Comparison of ENCODE assay signal across 12 mouse cellular contexts in the genomic region with DNA sequence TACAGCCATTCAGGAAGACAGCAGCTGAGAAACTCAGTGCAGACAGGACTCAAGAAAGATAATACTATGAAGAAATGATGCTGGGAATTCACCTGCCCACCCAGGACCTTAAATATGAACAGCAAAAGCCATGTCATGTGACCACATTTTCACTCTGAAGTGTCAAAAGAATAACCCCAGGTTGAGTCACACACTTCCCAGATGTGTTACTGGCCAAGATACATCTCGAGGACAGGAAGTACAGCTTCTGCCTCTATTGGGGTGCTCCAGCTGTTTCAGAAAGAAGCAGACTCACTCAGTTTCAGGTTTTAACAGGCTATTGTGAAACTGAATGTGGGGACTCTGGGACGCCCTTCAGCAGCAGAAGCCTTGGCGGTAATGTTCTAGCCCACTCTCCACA. TPM values are rescaled to one million over a fixed set of nuclear protein-coding genes. Genes with fewer than 3 reads are reported as not detected.
DNase-seq lines count a peak whose midpoint lies in the region; ATAC-seq and TF ChIP-seq lines count a peak whose summit lies in the region.
"Had no signal": no experiment of that assay in that cellular context is flagged by ENCODE, and none has a peak within 500 bp of the region (broad histone marks: within the 10 kb centered on the region; RNA-seq: fewer than 3 reads in every experiment).

No protein-coding gene starts in this region.

- peaks cover 11% of the 10 kb centered on the region; the same call in 1 of the 2 replicates for H3K79me2 ChIP-seq in liver, adult 2 months (ENCODE audit: control insufficient read depth, insufficient read depth, low read length)
- no peaks in the 10 kb centered on the region for H3K79me2 ChIP-seq in myocyte (ENCODE audit: control insufficient read depth, insufficient read depth)

- H3K27ac ChIP-seq in forebrain, embryonic 12.5 days = peak overlapping the region; percentile 64; the same call in 1 of the 2 replicates
- H3K27ac ChIP-seq in forebrain, postnatal 0 days (ENCODE audit: low read depth, low read length) = no peak overlapping the region
- no peak overlapping the region for H3K27ac ChIP-seq in liver, adult 2 months (replicated peaks; ENCODE audit: insufficient read depth, low read depth, low read length)
- H3K27ac ChIP-seq in bone marrow macrophage, adult 2 months (ENCODE audit: insufficient read depth, low read depth, low read length) = peak overlapping the region; percentile 77
- H3K27ac ChIP-seq: embryonic facial prominence, embryonic 13.5 days had no signal

- DNase-seq in forebrain, postnatal 0 days = no peak
- DNase-seq in liver, adult 2 months (ENCODE audit: extremely low read depth, low read depth, low spot score) = peak; percentile 29
- DNase-seq in liver = no peak
- no peak for DNase-seq in testis, postnatal 10 days (ENCODE audit: low spot score)
- no peak for DNase-seq in embryo, embryonic 10.5 days (ENCODE audit: low spot score)
- DNase-seq: B cell, adult 2 months; gastrocnemius, postnatal 36 days; lung, postnatal 36 days had no signal

- no peak for TF ChIP-seq CTCF in forebrain, postnatal 0 days (IDR thresholded peaks at IDR 0.05; ENCODE audit: low read depth)
- no peak for TF ChIP-seq CTCF in liver, adult 2 months (IDR thresholded peaks at IDR 0.05; ENCODE audit: low read depth, low read length)
- TF ChIP-seq CTCF in bone marrow macrophage, adult 2 months (IDR thresholded peaks at IDR 0.05; ENCODE audit: low read depth, low read length) = no peak

- TF ChIP-seq POLR2A in liver, adult 2 months (IDR thresholded peaks at IDR 0.05; ENCODE audit: extremely low read depth, insufficient read depth, low read length) = no peak
- no peak for TF ChIP-seq POLR2A in bone marrow macrophage, adult 2 months (IDR thresholded peaks at IDR 0.05; ENCODE audit: borderline replicate concordance, low read depth, low read length)
- TF ChIP-seq POLR2A in myocyte (IDR thresholded peaks at IDR 0.05; ENCODE audit: insufficient read length, low read depth) = no peak

- WGBS in forebrain, embryonic 12.5 days = 42% methylated on average over 3 of the region's 3 CpGs
- 40% methylated on average over 3 of the region's 3 CpGs for WGBS in forebrain, postnatal 0 days
- 63% methylated on average over 3 of the region's 3 CpGs for WGBS in liver, adult 2 months

- peaks cover 37% of the 10 kb centered on the region for H3K4me1 ChIP-seq in forebrain, embryonic 12.5 days
- no peaks in the 10 kb centered on the region for H3K4me1 ChIP-seq in forebrain, postnatal 0 days (ENCODE audit: insufficient read depth)
- peaks cover 9% of the 10 kb centered on the region for H3K4me1 ChIP-seq in liver, adult 2 months (ENCODE audit: control insufficient read depth, insufficient read depth, low read length)
- peaks cover 58% of the 10 kb centered on the region for H3K4me1 ChIP-seq in bone marrow macrophage, adult 2 months (ENCODE audit: control insufficient read depth, insufficient read depth, low read length)

- no peaks in the 10 kb centered on the region for H3K9me3 ChIP-seq in forebrain, embryonic 12.5 days
- no peaks in the 10 kb centered on the region for H3K9me3 ChIP-seq in forebrain, postnatal 0 days (ENCODE audit: low read length)
- H3K9me3 ChIP-seq: embryonic facial prominence, embryonic 13.5 days had no signal

- H3ac ChIP-seq in myocyte (ENCODE audit: control insufficient read depth, insufficient read length) = no peak overlapping the region

- H3K36me3 ChIP-seq in forebrain, embryonic 12.5 days (replicated peaks) = no peaks in the 10 kb centered on the region
- H3K36me3 ChIP-seq in forebrain, postnatal 0 days (ENCODE audit: insufficient read depth) = peaks cover 8% of the 10 kb centered on the region; the same call in 1 of the 2 replicates
- peaks cover 6% of the 10 kb centered on the region; the same call in 1 of the 2 replicates for H3K36me3 ChIP-seq in liver, adult 2 months (ENCODE audit: control insufficient read depth, insufficient read depth, low read length)
- H3K36me3 ChIP-seq in myocyte (ENCODE audit: control insufficient read depth, insufficient read depth) = no peaks in the 10 kb centered on the region

- no peak overlapping the region for H3K4me3 ChIP-seq in forebrain, embryonic 12.5 days (replicated peaks)
- H3K4me3 ChIP-seq in forebrain, postnatal 0 days (ENCODE audit: low read depth, low read length) = no peak overlapping the region
- H3K4me3 ChIP-seq in liver, adult 2 months (ENCODE audit: insufficient read depth, low read depth, low read length) = no peak overlapping the region
- H3K4me3 ChIP-seq in bone marrow macrophage, adult 2 months (ENCODE audit: insufficient read depth, low read length) = peak overlapping the region; percentile 4; the same call in 1 of the 2 replicates
- no peak overlapping the region for H3K4me3 ChIP-seq in myocyte
- H3K4me3 ChIP-seq: embryonic facial prominence, embryonic 13.5 days had no signal

- H3K9ac ChIP-seq in forebrain, embryonic 12.5 days = no peak overlapping the region
- no peak overlapping the region for H3K9ac ChIP-seq in forebrain, postnatal 0 days
- no peak overlapping the region for H3K9ac ChIP-seq in liver, adult 2 months (ENCODE audit: low read depth, low read length)
- H3K9ac ChIP-seq: embryonic facial prominence, embryonic 13.5 days had no signal

- H3K27me3 ChIP-seq in forebrain, embryonic 12.5 days = no peaks in the 10 kb centered on the region
- no peaks in the 10 kb centered on the region for H3K27me3 ChIP-seq in forebrain, postnatal 0 days (ENCODE audit: insufficient read depth, low read length)
- H3K27me3 ChIP-seq in liver, adult 2 months (ENCODE audit: control insufficient read depth, insufficient read depth, low read length) = no peaks in the 10 kb centered on the region
- H3K27me3 ChIP-seq in myocyte (ENCODE audit: control insufficient read depth, insufficient read depth, insufficient read length) = no peaks in the 10 kb centered on the region
- H3K27me3 ChIP-seq: embryonic facial prominence, embryonic 13.5 days had no signal

- no peak for ATAC-seq in forebrain, embryonic 12.5 days (ENCODE audit: low FRiP score)
- no peak for ATAC-seq in forebrain, postnatal 0 days

- no peak overlapping the region for H3K4me2 ChIP-seq in forebrain, embryonic 12.5 days
- no peak overlapping the region for H3K4me2 ChIP-seq in forebrain, postnatal 0 days (ENCODE audit: low read depth)
- H3K4me2 ChIP-seq in myocyte (ENCODE audit: low read depth) = peak overlapping the region; percentile 61
- H3K4me2 ChIP-seq: embryonic facial prominence, embryonic 13.5 days had no signal

TF ChIP-seq in myocyte, 11 proteins besides CTCF, POLR2A, EP300 and RAD21:
- TF ChIP-seq USF1 (IDR thresholded peaks at IDR 0.05; ENCODE audit: low read depth) (peak; percentile 70), MAX (IDR thresholded peaks at IDR 0.05; ENCODE audit: low read depth) (no peak), MYOD1 (IDR thresholded peaks at IDR 0.05; ENCODE audit: control insufficient read depth in 1 of 3, insufficient read length in 2 of 3, low read depth in 2 of 3) (no peak)

RNA-seq across cellular contexts. Expression of a gene that starts 26.0 kb away (rescaled TPM):
- 0.36 and 0.74 TPM in 2 replicates for polyA plus RNA-seq in forebrain, embryonic 12.5 days (2016; fragmentation: Nextera tagmentation; extraction: Ambion mirVana)
- total RNA-seq in forebrain, postnatal 0 days (2014; rRNA removed) = 0.95 and 1.2 TPM in 2 replicates
- polyA plus RNA-seq in forebrain, postnatal 0 days (2015; fragmentation: Nextera tagmentation; extraction: Ambion mirVana) = 1.6 and 2.7 TPM in 2 replicates
- total RNA-seq in liver, adult 2 months (2014; rRNA removed) = 15.9 and 19.7 TPM in 2 replicates
- 21.2 and 23.0 TPM in 2 replicates for polyA plus RNA-seq in liver, adult 2 months (2012; rRNA removed)
- 12.2 and 12.5 TPM in 2 replicates for polyA plus RNA-seq in bone marrow macrophage, adult 2 months (2012; ENCODE audit: insufficient read depth, insufficient read length, missing spikeins)
- polyA plus RNA-seq in myocyte (2012; fragmentation: generic; extraction: Trizol) = 1.2 TPM

RNA-seq across cellular contexts. Expression of a gene that starts 44.7 kb away (rescaled TPM):
- polyA plus RNA-seq in forebrain, embryonic 12.5 days (2016; fragmentation: Nextera tagmentation; extraction: Ambion mirVana) = 119 and 127 TPM in 2 replicates
- 89.1 and 111 TPM in 2 replicates for total RNA-seq in forebrain, postnatal 0 days (2014; rRNA removed)
- 130 and 134 TPM in 2 replicates for polyA plus RNA-seq in forebrain, postnatal 0 days (2015; fragmentation: Nextera tagmentation; extraction: Ambion mirVana)
- 84.7 and 94.8 TPM in 2 replicates for total RNA-seq in liver, adult 2 months (2014; rRNA removed)
- polyA plus RNA-seq in liver, adult 2 months (2012; rRNA removed) = 110 and 112 TPM in 2 replicates
- polyA plus RNA-seq in bone marrow macrophage, adult 2 months (2012; ENCODE audit: insufficient read depth, insufficient read length, missing spikeins) = 45.1 and 48.0 TPM in 2 replicates
- polyA plus RNA-seq in myocyte (2012; fragmentation: generic; extraction: Trizol) = 89.2 TPM

Comparison
In these comparisons a context has a peak if more than half of its experiments do, and no peak if none do; other contexts are left out.
1. H3K27ac ChIP-seq: peak in forebrain, embryonic 12.5 days (single experiment) and bone marrow macrophage, adult 2 months (single experiment); none in forebrain, postnatal 0 days (single experiment) and liver, adult 2 months (single experiment).